Mouse (Mus musculus): ENCODE results near the gene Mypn. TPM values are rescaled to one million over a fixed set of nuclear protein-coding genes. Genes with fewer than 3 reads are reported as not detected.

Mypn gene
- polyA plus RNA-seq, 1 experiment from 2014 or later = 0.15 TPM

DNA sequence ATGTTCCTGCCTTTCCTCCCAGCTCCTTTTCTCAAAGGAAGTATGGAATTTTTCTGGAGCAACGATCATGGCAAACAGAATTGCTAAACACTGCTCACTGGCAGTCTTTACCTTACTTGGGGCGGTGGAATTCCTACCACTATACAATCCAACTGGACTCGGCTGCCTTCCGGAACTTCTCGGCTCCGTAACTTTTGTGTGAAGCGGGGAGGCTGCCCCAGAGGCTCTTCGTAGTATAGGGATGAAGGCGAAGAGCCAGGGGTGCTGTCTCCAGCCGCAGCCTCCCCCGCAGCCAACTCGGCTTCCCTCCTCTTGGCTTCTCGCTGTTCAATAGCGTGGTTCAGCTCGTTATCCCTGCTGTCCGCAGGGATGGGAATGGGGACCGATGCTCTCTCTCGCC lies 11.5 kb downstream of the Mypn start:
- Histone ChIP-seq H3K4me1 (no peaks in the 10 kb centered on the region), H3K4me3 (no peak overlapping the region), H3K9me3 (no peaks in the 10 kb centered on the region), H3K27me3 (no peaks in the 10 kb centered on the region), H3K36me3 (no peaks in the 10 kb centered on the region), H3K4me2 (replicated peaks) (no peak overlapping the region), H3K27ac (replicated peaks) (no peak overlapping the region), H3K9ac (replicated peaks) (no peak overlapping the region)
- ATAC-seq (replicated peaks) = no peak
- WGBS = 61% methylated on average over 18 of the region's 18 CpGs

DNA sequence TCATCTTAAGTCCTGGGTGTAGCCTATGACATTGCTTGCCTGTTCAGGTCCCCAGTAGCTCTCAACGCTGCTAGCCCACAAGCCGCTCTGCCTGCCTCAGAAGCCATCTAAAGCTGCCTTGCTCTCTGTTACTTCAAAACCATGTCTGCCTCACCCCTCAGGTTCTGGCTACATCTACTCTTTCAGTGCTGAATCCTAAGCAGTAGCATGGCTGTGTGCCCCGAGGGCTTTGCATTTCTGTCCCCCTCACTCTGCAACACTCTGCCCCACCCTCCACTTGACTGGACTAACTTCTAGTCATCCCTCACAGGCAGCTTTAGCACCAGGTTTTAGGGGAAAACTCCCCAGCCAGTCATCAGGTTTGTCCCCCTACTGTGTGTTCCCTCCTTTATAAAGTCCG lies 19.3 kb downstream of the Mypn start:
- Histone ChIP-seq H3K4me2 (replicated peaks) (no peak overlapping the region), H3K27ac (replicated peaks) (no peak overlapping the region), H3K36me3 (no peaks in the 10 kb centered on the region), H3K4me1 (no peaks in the 10 kb centered on the region), H3K4me3 (no peak overlapping the region), H3K27me3 (no peaks in the 10 kb centered on the region), H3K9me3 (no peaks in the 10 kb centered on the region), H3K9ac (replicated peaks) (no peak overlapping the region)
- no peak for ATAC-seq (replicated peaks)
- WGBS = 84% methylated on average over 4 of the region's 4 CpGs

DNA sequence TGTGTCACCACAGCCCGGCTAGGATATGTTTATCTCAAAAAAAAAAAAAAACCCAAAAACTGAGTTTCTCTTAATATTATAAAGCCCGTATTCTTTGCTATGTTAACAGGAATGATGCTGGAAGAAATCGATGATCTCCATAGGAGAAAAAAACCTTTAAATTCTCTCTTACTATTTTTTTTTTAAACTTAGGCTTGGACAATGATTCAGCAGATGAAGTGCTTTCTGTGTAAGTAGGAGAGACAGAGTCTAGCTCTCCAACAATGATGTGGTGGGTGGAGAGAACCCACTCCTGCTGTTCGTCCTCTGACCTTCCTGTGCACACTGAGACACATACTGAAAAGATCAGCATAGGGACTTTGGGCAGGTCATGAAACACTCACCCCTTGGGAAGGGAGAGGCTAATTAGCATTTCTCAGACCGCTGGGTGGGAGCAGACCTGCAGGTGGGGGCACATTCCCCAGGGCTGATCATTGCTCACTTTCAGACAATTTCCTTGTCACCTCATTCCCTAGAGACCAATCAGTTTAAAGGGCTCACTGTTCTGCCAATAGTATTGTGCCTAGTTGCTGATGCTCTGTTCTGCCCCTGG lies 21.5 kb downstream of the Mypn start:
- Histone ChIP-seq H3K9me3 (no peaks in the 10 kb centered on the region), H3K36me3 (no peaks in the 10 kb centered on the region), H3K9ac (replicated peaks) (no peak overlapping the region), H3K27ac (replicated peaks) (no peak overlapping the region), H3K4me1 (peaks cover 9% of the 10 kb centered on the region), H3K4me2 (replicated peaks) (no peak overlapping the region), H3K27me3 (no peaks in the 10 kb centered on the region), H3K4me3 (no peak overlapping the region)
- no peak for ATAC-seq (replicated peaks)
- 68% methylated on average over 5 of the region's 5 CpGs for WGBS

DNA sequence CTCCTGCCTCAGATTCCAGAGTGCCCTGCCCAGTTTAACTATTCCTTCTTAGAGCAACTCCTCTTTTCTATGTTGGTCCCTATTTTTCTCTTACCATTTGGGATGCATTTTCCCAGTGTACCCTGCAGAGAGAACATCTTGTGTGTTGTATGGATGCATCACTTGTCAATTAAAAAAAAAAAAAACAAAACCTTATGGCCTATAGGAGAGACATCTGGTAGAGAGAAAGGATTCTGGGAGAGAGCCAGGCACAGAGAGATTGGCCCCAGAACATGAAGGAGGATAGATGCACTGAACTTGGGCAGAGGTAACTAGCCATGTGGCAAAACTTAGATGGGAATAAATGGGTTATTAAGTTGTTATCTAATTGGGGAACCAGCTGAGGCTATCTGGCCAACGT lies 22.6 kb downstream of the Mypn start:
- Histone ChIP-seq H3K4me1 (peaks cover 9% of the 10 kb centered on the region), H3K4me2 (replicated peaks) (no peak overlapping the region), H3K4me3 (no peak overlapping the region), H3K27ac (replicated peaks) (no peak overlapping the region), H3K36me3 (no peaks in the 10 kb centered on the region), H3K9ac (replicated peaks) (no peak overlapping the region), H3K27me3 (no peaks in the 10 kb centered on the region), H3K9me3 (no peaks in the 10 kb centered on the region)
- no peak for ATAC-seq (replicated peaks)
- 71% methylated on average over 1 of the region's 1 CpGs for WGBS

DNA sequence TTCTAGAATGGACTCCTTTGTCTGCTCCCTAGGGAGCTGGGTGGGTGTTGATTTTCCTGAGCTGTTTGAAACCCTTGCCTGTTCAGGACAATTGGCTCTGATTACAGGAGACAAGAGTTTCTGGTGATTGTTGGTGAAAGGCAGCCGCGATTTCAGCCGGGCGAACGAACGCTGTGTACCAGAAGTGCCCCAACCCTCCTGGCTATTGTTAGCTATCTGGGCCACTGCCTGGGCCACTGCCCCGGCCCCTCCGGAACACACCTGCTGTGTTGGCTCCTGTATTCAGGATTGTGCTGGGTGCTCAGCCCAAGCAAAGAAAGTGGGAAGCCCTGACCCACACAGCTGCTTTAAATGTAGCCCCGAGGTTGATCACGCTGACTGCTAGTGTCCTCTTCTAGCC lies 24.2 kb downstream of the Mypn start:
- no peaks in the 10 kb centered on the region for H3K27me3 ChIP-seq
- no peaks in the 10 kb centered on the region for H3K9me3 ChIP-seq
- H3K4me2 ChIP-seq (replicated peaks) = no peak overlapping the region
- 68% methylated on average over 10 of the region's 10 CpGs for WGBS
- no peak overlapping the region for H3K4me3 ChIP-seq
- H3K27ac ChIP-seq (replicated peaks) = no peak overlapping the region
- H3K36me3 ChIP-seq = no peaks in the 10 kb centered on the region
- H3K9ac ChIP-seq (replicated peaks) = no peak overlapping the region
- H3K4me1 ChIP-seq = peaks cover 9% of the 10 kb centered on the region
- ATAC-seq (replicated peaks) = no peak

DNA sequence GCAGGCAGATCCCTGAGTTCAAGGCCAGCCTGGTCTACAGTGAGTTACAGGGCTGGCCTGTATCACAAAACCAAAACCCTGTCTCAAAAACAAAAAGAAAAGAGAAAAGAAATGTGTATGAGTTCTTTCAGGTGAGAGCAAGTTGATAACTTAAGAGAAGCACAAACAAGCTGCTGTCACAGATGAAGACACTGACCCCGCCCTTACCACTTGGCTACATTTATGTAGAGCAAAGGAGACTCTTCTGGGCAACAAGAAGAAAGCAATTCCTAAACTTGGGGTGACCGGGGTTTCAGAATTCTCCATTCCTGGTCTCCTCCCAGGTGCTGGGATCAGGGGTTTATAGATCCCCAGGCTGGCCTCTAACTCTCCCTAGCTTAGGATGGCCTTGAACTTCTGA lies 25.4 kb downstream of the Mypn start:
- WGBS = 92% methylated on average over 2 of the region's 2 CpGs
- no peak overlapping the region for H3K27ac ChIP-seq (replicated peaks)
- H3K9ac ChIP-seq (replicated peaks) = no peak overlapping the region
- no peak overlapping the region for H3K4me2 ChIP-seq (replicated peaks)
- H3K36me3 ChIP-seq = no peaks in the 10 kb centered on the region
- ATAC-seq (replicated peaks) = no peak
- no peak overlapping the region for H3K4me3 ChIP-seq
- H3K27me3 ChIP-seq = no peaks in the 10 kb centered on the region
- H3K9me3 ChIP-seq = no peaks in the 10 kb centered on the region
- peaks cover 9% of the 10 kb centered on the region for H3K4me1 ChIP-seq

DNA sequence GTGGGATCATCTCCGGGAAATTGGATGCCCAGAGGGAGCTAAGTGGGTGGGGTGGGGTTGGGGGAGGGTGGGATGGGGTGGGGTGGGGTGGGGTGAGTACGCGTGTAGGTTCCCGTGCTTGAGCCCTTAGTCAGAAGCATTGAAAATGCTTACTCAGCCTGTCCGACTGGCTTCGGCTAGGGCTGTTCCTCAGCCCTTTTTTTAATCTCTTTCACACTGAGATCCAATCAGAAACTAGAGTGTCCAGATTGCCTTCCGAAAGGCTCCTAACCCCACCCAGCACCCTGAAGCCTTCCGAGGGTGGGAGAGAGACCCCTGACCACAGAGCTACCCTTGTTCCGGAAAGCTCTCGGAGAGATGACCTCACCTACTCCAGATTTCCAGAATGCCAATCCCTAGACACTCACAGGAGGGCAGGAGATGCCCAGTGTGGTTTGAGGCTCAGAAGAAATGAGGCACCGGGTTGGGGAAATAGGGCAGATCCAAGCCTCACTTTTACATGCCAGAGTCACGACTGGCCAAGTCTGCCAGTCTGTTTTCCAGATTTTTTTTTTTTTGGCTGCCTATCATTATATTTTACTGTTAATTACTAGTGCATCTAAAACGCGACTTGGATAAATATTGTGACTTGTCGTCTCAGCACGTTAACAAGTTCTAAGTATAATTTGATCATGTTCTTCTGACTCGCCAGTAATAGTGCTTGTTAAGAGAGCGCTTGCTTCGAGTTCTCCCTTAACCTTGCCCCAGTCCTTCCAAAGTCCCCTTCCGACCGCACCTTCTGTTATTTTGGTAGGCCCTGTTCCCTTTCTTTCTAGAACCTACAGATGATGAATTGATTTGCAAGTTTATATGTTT lies 26.2 kb downstream of the Mypn start:
- Histone ChIP-seq H3K4me1 (peaks cover 9% of the 10 kb centered on the region), H3K27ac (replicated peaks) (no peak overlapping the region), H3K36me3 (no peaks in the 10 kb centered on the region), H3K27me3 (no peaks in the 10 kb centered on the region), H3K4me2 (replicated peaks) (no peak overlapping the region), H3K9me3 (no peaks in the 10 kb centered on the region), H3K4me3 (no peak overlapping the region), H3K9ac (replicated peaks) (no peak overlapping the region)
- peak; percentile 67 for ATAC-seq (replicated peaks)
- 59% methylated on average over 21 of the region's 21 CpGs for WGBS

DNA sequence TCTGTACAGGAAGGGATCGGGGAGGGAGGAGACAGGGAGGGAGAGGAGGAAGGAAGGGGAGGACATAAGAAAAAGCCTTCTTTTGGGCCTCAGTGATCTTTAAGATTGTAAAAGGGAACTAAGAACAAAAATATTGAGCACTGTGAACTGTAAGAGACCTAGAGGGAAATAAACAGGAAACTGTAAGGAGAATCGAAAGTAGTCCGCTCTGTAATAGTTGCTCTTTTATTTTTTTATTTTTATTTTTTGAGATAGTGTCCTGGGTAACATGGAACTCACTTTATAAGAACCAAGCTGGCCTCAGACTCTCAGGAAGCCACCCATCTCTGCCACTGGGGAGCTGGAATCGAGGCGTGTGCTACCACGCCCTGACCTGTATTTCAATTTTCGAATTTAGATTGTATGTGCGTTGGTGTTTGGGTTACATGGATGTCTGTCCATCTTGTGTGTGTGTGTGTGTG lies 27.3 kb downstream of the Mypn start:
- H3K4me1 ChIP-seq = peaks cover 9% of the 10 kb centered on the region
- H3K4me3 ChIP-seq = no peak overlapping the region
- no peaks in the 10 kb centered on the region for H3K36me3 ChIP-seq
- no peak overlapping the region for H3K4me2 ChIP-seq (replicated peaks)
- H3K27ac ChIP-seq (replicated peaks) = no peak overlapping the region
- no peak overlapping the region for H3K9ac ChIP-seq (replicated peaks)
- no peak for ATAC-seq (replicated peaks)
- H3K27me3 ChIP-seq = no peaks in the 10 kb centered on the region
- 93% methylated on average over 8 of the region's 8 CpGs for WGBS
- H3K9me3 ChIP-seq = no peaks in the 10 kb centered on the region

DNA sequence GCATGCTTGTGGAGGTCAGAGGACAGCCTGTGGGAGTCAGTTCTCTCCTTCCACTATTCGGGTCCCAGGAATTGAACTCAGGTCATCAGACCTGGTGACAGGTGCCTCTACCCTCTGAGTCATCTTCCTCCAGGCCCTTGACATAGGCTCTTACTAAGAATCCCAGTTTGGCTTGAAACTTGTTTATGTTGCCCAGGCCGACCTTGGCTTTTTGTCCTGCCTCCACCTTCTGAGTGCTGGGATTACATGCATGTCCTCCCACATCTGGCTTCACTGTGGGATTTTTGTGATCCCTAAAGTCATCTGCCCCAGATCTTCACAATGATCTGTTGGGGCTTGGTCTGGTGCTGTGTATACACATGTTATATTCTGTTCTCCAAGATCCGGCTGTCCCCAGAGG lies 31.7 kb downstream of the Mypn start:
- H3K27ac ChIP-seq (replicated peaks) = no peak overlapping the region
- no peak overlapping the region for H3K9ac ChIP-seq (replicated peaks)
- no peaks in the 10 kb centered on the region for H3K4me1 ChIP-seq
- 88% methylated on average over 3 of the region's 3 CpGs for WGBS
- H3K4me3 ChIP-seq = no peak overlapping the region
- no peaks in the 10 kb centered on the region for H3K27me3 ChIP-seq
- H3K4me2 ChIP-seq (replicated peaks) = no peak overlapping the region
- ATAC-seq (replicated peaks) = no peak
- no peaks in the 10 kb centered on the region for H3K9me3 ChIP-seq
- H3K36me3 ChIP-seq = no peaks in the 10 kb centered on the region

DNA sequence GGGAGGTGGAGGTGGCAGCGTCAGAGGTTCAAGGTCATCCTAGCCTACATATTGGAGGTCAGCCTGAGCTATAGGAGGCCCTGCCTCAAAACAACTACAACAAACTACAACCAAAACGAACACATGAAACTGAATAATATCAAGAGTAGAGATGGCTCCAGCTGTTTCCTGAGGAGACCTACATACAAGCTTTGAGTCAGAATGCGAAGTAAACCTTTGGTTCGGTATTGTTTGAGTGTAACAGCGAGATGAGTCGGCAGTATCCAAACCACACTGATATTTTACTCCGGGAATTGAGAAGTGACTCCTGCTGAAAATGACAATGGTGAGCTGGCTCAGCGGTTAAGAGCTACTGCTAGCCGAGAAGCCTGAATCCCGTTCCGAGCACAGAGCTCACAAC lies 34.2 kb downstream of the Mypn start:
- no peak for ATAC-seq (replicated peaks)
- Histone ChIP-seq H3K9ac (replicated peaks) (no peak overlapping the region), H3K4me3 (no peak overlapping the region), H3K9me3 (no peaks in the 10 kb centered on the region), H3K4me2 (replicated peaks) (no peak overlapping the region), H3K36me3 (no peaks in the 10 kb centered on the region), H3K4me1 (no peaks in the 10 kb centered on the region), H3K27ac (replicated peaks) (no peak overlapping the region), H3K27me3 (no peaks in the 10 kb centered on the region)
- WGBS = 93% methylated on average over 11 of the region's 11 CpGs

DNA sequence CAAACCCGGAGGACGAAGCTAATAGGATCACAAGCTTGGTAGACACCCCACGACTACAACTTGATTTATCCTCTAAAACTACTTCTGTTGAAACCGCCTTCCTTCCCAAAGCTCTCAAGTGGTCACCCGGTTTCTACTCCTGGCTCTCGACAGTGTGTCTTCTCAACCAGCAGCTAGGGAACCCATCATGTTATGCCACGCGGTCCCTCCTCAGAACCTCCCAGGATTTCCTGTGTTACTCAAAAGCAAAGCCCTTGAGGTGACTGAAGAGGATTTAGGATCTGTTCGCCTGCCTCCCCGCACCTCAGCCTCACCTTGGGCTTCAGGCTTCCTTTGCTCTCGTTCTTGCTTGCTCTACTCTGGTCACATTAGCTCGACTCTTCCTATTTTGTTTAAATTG lies 35.6 kb downstream of the Mypn start:
- Histone ChIP-seq H3K27ac (replicated peaks) (no peak overlapping the region), H3K9ac (replicated peaks) (no peak overlapping the region), H3K4me2 (replicated peaks) (no peak overlapping the region), H3K27me3 (no peaks in the 10 kb centered on the region), H3K4me3 (no peak overlapping the region), H3K9me3 (no peaks in the 10 kb centered on the region), H3K4me1 (no peaks in the 10 kb centered on the region), H3K36me3 (no peaks in the 10 kb centered on the region)
- 93% methylated on average over 12 of the region's 12 CpGs for WGBS
- ATAC-seq (replicated peaks) = no peak

DNA sequence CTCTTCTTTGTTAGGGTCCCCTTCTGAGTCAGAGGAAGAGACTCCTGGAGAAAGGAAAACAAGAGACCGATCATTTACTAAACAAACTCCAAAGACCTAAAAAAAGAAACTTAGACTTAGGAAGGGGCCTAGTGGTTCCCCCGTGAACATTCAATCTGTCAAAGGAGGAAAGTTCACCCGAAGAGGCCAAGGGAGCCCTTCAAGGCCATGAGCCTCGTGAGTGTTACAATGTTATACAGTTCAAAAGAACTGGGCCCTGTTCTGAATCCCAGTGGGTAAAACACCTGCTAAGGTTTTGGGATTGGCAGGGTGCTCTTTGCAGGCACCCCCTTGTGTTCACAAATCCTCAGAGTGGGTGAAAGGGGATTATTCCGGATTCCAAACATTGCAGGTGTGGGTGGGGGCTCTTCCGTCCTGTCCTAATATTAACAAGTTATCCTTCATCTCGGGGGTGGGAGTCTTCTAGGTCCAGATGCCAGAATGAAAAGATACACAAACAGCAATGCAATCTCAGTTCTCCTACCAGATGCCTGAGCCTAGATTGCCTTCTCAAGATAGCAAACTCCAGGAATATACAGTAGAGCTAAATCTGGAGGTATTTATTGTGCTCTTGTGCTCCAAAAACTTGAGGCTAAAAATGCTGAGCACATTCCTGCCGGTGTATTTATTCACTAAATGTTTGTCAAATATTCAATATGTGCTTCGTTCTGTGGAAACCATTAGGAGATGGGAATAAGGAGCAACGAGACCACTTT lies 36.3 kb downstream of the Mypn start:
- H3K4me2 ChIP-seq (replicated peaks) = no peak overlapping the region
- 85% methylated on average over 10 of the region's 10 CpGs for WGBS
- no peaks in the 10 kb centered on the region for H3K9me3 ChIP-seq

More for the DNA sequence above, 36.3 kb downstream of the Mypn start:
- Histone ChIP-seq H3K9ac (replicated peaks) (no peak overlapping the region), H3K27ac (replicated peaks) (no peak overlapping the region), H3K27me3 (no peaks in the 10 kb centered on the region), H3K4me1 (no peaks in the 10 kb centered on the region), H3K4me3 (no peak overlapping the region), H3K36me3 (no peaks in the 10 kb centered on the region)
- no peak for ATAC-seq (replicated peaks)

All from forebrain, embryonic 15.5 days (tissue).